Mouse (Mus musculus): ENCODE measurements around the gene Pik3r2. TPM values are rescaled to one million over a fixed set of nuclear protein-coding genes. Genes with fewer than 3 reads are reported as not detected.
A peak's percentile ranks its signal among the peaks of the same experiment; 100 is the strongest.

The Pik3r2 gene
- total and polyA plus RNA-seq, 2 experiments from 2014 or later, result 32.5 to 36.6 TPM

DNA sequence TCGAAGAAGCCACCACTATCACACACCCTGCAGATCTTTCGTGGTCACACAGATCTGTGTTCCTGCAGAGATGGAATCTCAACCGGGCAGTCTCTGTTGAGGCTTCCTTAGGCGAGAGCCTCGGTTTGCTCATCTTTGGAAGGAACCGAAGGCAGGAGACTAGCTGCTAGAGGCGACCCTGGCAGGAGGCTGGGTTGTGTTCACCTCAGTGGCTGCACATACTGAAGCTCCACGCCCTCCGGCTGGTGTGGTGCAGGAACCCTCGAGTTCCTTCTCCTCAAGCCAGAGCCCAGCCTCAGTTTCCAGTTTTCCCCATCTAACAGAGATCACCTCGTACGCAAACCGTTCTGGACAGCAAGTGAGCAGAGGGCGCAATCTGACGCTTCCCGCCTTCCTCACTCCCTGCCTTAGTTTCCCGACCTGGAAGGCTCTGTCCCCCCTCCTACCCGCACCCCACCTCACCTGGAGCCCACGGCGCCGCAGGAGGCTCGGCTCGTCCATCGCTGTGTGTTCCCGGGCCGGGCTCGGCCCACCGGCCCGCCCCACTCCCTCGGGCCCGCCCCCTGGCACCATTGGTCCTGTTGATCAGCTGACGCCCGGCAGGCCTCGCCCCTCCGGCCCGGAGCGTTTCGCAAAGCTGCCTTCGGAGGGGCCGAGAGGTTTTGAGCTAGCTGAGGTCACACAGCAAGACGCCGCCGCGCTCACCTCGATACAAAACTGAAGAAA is 28.1 kb upstream of the Pik3r2 start, which contains the start of gene Mast3:
TSS of gene Mast3 (minus strand) at position 574 of the 726 bp plus-strand sequence.
- Histone ChIP-seq H3K4me3 (ENCODE audit: low read depth, low read length) (peak within 1 kb of the TSS; percentile 42), H3K9me3 (replicated peaks; ENCODE audit: control insufficient read depth, low read length) (no peaks in the 10 kb centered on the region), H3K9ac (replicated peaks; ENCODE audit: low read depth, low read length) (no peak within 1 kb of the TSS; the same call in 1 of the 2 replicates), H3K4me2 (ENCODE audit: low read depth, low read length) (peak within 1 kb of the TSS; percentile 61), H3K36me3 (replicated peaks; ENCODE audit: control insufficient read depth, insufficient read depth, low read length) (no peaks in the 10 kb centered on the region), H3K4me1 (ENCODE audit: control insufficient read depth, insufficient read depth) (peaks cover 10% of the 10 kb centered on the region), H3K27ac (ENCODE audit: low read depth) (no peak within 1 kb of the TSS), H3K27me3 (ENCODE audit: control insufficient read depth, insufficient read depth, low read length) (peaks cover 36% of the 10 kb centered on the region)
- ATAC-seq (ENCODE audit: insufficient read depth, low read depth) (peak; percentile 89), DNase-seq (ENCODE audit: low spot score) (peak; percentile 74)
- no peak for TF ChIP-seq CTCF (IDR thresholded peaks at IDR 0.05; ENCODE audit: low read depth)
- TF ChIP-seq EP300 (IDR thresholded peaks at IDR 0.05; ENCODE audit: low read depth), result no peak
- WGBS, result under 1% methylated on average over 45 of the region's 45 CpGs

DNA sequence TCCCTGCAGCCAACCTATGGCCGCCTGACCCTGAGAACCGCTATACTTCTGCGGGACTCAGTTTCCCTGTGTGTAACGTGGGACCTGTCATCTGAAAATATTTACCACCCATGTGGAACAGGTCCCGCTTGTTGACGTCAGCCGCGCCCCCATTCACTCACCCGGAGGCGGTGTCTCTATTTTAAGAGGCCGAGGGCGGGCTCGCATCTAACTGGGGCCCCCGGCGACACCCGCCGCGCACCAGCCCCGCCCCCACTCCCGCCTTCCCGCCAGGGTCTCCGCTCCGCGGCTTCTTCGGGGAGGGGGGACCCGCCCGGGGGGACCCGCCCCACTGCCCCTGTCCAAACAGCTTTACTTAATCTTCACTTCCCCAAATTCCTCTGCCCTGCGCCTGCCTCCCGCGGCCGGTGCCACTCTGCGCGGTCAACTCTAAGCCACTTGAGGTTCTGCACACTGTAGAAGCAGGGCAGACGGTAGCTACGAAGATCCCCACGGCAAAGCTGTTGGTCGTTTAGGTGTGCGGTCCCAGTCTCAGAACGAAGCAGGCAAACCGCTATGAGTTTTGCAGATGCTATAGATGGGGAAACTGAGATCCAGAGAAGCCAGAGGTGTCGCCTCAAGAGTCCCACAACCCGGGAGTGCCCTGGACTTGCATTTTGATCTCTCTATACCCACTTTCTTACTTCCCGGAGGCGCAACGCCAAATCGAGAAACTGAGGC is 27.4 kb upstream of the Pik3r2 start:
- ATAC-seq (ENCODE audit: insufficient read depth, low read depth) (0 out of 2 replicates have a peak, but pooled peaks have one; percentile 32), DNase-seq (ENCODE audit: low spot score) (no peak)
- no peak overlapping the region for H3K27ac ChIP-seq (ENCODE audit: low read depth)
- no peaks in the 10 kb centered on the region for H3K36me3 ChIP-seq (replicated peaks; ENCODE audit: control insufficient read depth, insufficient read depth, low read length)
- H3K4me2 ChIP-seq (ENCODE audit: low read depth, low read length), result peak overlapping the region; percentile 61
- H3K9ac ChIP-seq (replicated peaks; ENCODE audit: low read depth, low read length), result no peak overlapping the region; the same call in 1 of the 2 replicates
- TF ChIP-seq CTCF (IDR thresholded peaks at IDR 0.05; ENCODE audit: low read depth), result no peak
- TF ChIP-seq EP300 (IDR thresholded peaks at IDR 0.05; ENCODE audit: low read depth), result no peak
- H3K4me3 ChIP-seq (ENCODE audit: low read depth, low read length), result peak overlapping the region; percentile 42
- no peaks in the 10 kb centered on the region for H3K9me3 ChIP-seq (replicated peaks; ENCODE audit: control insufficient read depth, low read length)
- WGBS, result 2% methylated on average over 46 of the region's 47 CpGs
- peaks cover 42% of the 10 kb centered on the region for H3K27me3 ChIP-seq (ENCODE audit: control insufficient read depth, insufficient read depth, low read length)
- H3K4me1 ChIP-seq (ENCODE audit: control insufficient read depth, insufficient read depth), result peaks cover 10% of the 10 kb centered on the region

DNA sequence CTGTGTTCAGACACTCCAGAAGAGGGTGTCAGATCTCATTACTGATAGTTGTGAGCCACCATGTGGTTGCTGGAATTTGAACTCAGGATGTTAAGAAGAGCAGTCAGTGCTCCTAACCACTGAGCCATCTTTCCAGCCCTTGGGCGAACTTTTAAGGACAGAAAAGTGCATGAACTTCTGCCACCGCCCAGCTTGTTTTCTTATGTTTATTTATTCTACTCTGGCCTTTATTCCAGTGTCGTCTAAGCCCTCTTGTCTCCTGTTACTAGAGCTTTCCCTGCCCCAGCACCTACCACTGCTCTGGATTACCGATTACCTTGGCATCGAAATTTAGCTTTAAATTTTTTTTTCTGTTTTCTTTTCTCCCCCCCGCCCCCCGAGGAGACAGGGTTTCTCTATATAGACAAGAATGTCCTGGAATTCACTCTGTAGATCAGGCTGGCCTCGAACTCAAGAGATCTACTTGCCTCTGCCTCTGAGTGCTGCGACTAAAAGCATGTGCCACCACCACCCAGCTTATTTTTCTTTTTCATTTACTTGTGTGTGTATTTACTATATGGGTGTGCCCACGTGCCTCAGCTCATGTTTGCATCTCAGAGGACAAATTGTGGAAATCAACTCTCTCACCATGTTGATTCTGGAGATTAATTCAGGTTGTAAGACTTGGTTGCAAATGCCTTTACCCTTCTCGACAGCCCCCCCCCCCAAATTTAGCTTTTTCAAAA is 26.4 kb upstream of the Pik3r2 start:
- no peak for ATAC-seq (ENCODE audit: insufficient read depth, low read depth)
- Histone ChIP-seq H3K27me3 (ENCODE audit: control insufficient read depth, insufficient read depth, low read length) (peaks cover 52% of the 10 kb centered on the region), H3K4me2 (ENCODE audit: low read depth, low read length) (no peak overlapping the region; the same call in 1 of the 2 replicates), H3K9ac (replicated peaks; ENCODE audit: low read depth, low read length) (no peak overlapping the region), H3K9me3 (replicated peaks; ENCODE audit: control insufficient read depth, low read length) (no peaks in the 10 kb centered on the region), H3K36me3 (replicated peaks; ENCODE audit: control insufficient read depth, insufficient read depth, low read length) (no peaks in the 10 kb centered on the region), H3K4me3 (ENCODE audit: low read depth, low read length) (no peak overlapping the region), H3K27ac (ENCODE audit: low read depth) (no peak overlapping the region), H3K4me1 (ENCODE audit: control insufficient read depth, insufficient read depth) (peaks cover 13% of the 10 kb centered on the region)
- no peak for DNase-seq (ENCODE audit: low spot score)
- no peak for TF ChIP-seq CTCF (IDR thresholded peaks at IDR 0.05; ENCODE audit: low read depth)
- TF ChIP-seq EP300 (IDR thresholded peaks at IDR 0.05; ENCODE audit: low read depth), result no peak
- WGBS, result 76% methylated on average over 11 of the region's 11 CpGs

DNA sequence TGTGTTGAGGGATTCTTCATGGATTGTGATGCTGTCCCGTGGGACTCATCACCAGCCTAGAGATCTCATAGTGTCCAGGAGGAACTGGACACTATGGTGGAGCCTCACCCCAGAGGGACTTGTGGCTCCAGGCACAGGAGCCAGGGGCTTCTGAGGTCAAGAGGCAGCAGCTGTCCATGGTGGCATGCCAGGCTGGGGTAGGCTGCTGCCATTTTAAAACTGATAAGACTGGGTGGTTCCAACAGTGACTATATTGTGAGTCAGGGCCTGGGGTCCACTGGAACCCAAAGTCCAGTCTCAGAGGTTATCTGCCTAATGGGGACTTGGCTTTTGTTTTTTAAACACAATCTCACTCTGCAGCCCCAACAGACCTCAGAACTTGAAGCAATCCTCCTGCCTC is 25.3 kb upstream of the Pik3r2 start:
- Histone ChIP-seq H3K4me3 (ENCODE audit: low read depth, low read length) (no peak overlapping the region), H3K27me3 (ENCODE audit: control insufficient read depth, insufficient read depth, low read length) (peaks cover 53% of the 10 kb centered on the region), H3K36me3 (replicated peaks; ENCODE audit: control insufficient read depth, insufficient read depth, low read length) (no peaks in the 10 kb centered on the region), H3K4me2 (ENCODE audit: low read depth, low read length) (no peak overlapping the region), H3K27ac (ENCODE audit: low read depth) (no peak overlapping the region), H3K9ac (replicated peaks; ENCODE audit: low read depth, low read length) (no peak overlapping the region), H3K4me1 (ENCODE audit: control insufficient read depth, insufficient read depth) (peaks cover 22% of the 10 kb centered on the region), H3K9me3 (replicated peaks; ENCODE audit: control insufficient read depth, low read length) (no peaks in the 10 kb centered on the region)
- TF ChIP-seq EP300 (IDR thresholded peaks at IDR 0.05; ENCODE audit: low read depth) (no peak), CTCF (IDR thresholded peaks at IDR 0.05; ENCODE audit: low read depth) (no peak)
- WGBS, result 40% methylated on average over 1 of the region's 1 CpGs
- DNase-seq (ENCODE audit: low spot score) (no peak), ATAC-seq (ENCODE audit: insufficient read depth, low read depth) (no peak)

DNA sequence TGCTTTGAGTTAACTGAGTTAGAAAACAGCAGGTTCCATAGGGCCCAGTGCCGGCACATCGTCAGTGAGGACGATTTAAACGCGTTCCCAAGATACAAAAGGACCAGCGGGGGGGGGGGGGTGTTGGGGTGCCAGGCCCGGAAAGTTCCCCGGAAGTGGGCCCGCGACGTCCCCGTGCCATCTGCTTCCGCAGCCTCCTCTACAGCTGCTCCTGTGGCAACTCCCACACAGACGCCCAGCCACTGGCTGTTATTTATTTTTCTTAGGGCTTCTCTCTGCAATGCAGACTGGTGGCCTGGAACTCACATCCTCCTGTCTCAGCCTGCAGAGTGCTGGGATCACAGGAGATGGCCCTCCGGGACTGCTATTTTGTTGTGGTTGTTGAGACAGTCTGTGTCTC is 24.6 kb upstream of the Pik3r2 start:
- H3K4me1 ChIP-seq (ENCODE audit: control insufficient read depth, insufficient read depth), result peaks cover 22% of the 10 kb centered on the region
- no peaks in the 10 kb centered on the region for H3K9me3 ChIP-seq (replicated peaks; ENCODE audit: control insufficient read depth, low read length)
- H3K4me3 ChIP-seq (ENCODE audit: low read depth, low read length), result no peak overlapping the region
- DNase-seq (ENCODE audit: low spot score) (no peak), ATAC-seq (ENCODE audit: insufficient read depth, low read depth) (no peak)
- H3K27me3 ChIP-seq (ENCODE audit: control insufficient read depth, insufficient read depth, low read length), result peaks cover 56% of the 10 kb centered on the region
- no peak overlapping the region for H3K4me2 ChIP-seq (ENCODE audit: low read depth, low read length)
- 24% methylated on average over 15 of the region's 15 CpGs for WGBS
- TF ChIP-seq CTCF (IDR thresholded peaks at IDR 0.05; ENCODE audit: low read depth) (no peak), EP300 (IDR thresholded peaks at IDR 0.05; ENCODE audit: low read depth) (no peak)
- H3K27ac ChIP-seq (ENCODE audit: low read depth), result no peak overlapping the region
- H3K9ac ChIP-seq (replicated peaks; ENCODE audit: low read depth, low read length), result no peak overlapping the region
- no peaks in the 10 kb centered on the region for H3K36me3 ChIP-seq (replicated peaks; ENCODE audit: control insufficient read depth, insufficient read depth, low read length)

Data from heart, postnatal 0 days (tissue).